Mouse (Mus musculus) layer of hippocampus, adult 11-12 months (tissue): Measurements from ENCODE around the gene Kctd6.
"Not testable (repeated sequence)": the region's sequence is repeated elsewhere in the genome, so short reads cannot be mapped to it uniquely, and the experiment has no call there.

Experiments used
- DNase-seq: peaks from one replicate; pipeline ENCODE4 v3.0.0; 2022; ENCODE audit warnings: low spot score

The Kctd6 gene

GRCm38 (mm10) chr14:8250141-8250871 lies 36.4 kb downstream of the Kctd6 start:
- no peak for DNase-seq

GRCm38 (mm10) chr14:8251330-8251885 lies 37.5 kb downstream of the Kctd6 start:
- DNase-seq, result no peak

GRCm38 (mm10) chr14:8255076-8255729 lies 41.3 kb downstream of the Kctd6 start:
- DNase-seq, result peak; percentile 83

DNA sequence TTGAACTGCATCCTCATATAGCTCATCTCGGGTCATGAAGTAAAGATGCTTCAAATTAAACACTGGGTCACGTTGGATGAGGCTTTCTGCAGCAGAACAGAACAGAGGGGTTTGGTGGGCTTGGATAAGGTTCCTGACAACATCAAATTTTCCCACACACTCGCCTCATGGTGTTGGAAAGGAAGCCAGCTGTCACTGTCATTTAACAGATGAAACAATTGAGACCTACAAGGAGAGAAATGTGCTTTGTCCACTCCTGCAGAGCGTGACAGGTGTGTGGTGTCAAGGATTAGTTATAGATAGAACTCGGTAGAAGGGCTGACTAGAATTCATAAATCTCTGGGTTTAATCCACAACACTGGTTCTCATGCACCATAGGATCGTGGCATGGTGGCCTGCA lies 42.1 kb downstream of the Kctd6 start:
- DNase-seq, result no peak

- DNase-seq, result no peak
Measured at GRCm38 (mm10) chr14:8256881-8257280, 42.9 kb downstream of the Kctd6 start.

- DNase-seq, result no peak
Measured at GRCm38 (mm10) chr14:8257521-8258334, 43.8 kb downstream of the Kctd6 start.

- DNase-seq, result no peak
Measured at GRCm38 (mm10) chr14:8258335-8258627, 44.3 kb downstream of the Kctd6 start.

GRCm38 (mm10) chr14:8258752-8259151 lies 44.8 kb downstream of the Kctd6 start:
- no peak for DNase-seq

- DNase-seq, result no peak
Measured at GRCm38 (mm10) chr14:8259166-8259565, 45.2 kb downstream of the Kctd6 start, which contains the start of gene Acox2. Gene Acox2, minus strand, starts transcription at chr14:8259353.

DNA sequence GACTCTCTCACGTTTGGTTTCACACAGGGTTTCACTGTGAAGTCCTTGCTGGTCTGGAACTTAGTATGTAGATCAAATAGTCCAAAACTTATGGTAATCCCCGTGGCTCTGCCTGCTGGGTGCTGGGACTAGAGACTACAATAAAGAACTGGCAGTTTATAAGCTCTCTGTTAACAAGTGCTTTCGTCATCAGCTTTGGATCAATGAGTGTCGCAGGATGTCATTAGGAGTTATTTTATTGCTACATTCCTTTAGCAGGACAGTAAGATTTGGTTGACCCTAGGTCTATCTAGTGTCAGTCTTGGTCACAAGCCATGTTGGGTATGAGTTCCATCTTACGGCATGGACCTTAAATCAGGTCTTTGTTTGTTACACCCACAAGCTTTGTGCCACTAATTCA lies 46.3 kb downstream of the Kctd6 start:
- DNase-seq, result no peak

GRCm38 (mm10) chr14:8262242-8262641 lies 48.3 kb downstream of the Kctd6 start:
- DNase-seq, result no peak

- DNase-seq, result no peak
Measured at GRCm38 (mm10) chr14:8264378-8264777, 50.4 kb downstream of the Kctd6 start.

DNA sequence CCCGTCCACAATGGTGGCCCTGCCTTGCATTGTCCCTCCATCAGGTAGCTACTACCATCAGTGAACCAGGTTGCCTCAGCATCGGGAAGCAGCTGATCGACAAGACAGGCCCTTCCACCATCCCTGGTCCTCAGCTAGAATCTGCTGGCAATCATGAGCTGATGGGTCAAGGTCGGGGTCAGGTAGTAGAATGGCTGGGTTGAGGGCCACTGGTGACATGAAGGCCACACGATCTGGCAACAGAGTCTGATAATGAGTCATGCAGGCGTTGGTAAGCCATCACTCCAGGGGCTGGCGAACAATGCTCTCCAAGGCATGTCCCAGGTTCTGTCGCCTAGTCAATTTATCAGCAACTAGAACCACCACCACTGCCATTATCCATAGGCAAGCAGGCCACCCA lies 57.3 kb downstream of the Kctd6 start:
- not testable (repeated sequence) for DNase-seq
